8 mouse cellular contexts compared by ENCODE assay signal in genomic region chr11:116572756-116573543, GRCm38 (mm10). TPM values are rescaled to one million over a fixed set of nuclear protein-coding genes. Genes with fewer than 3 reads are reported as not detected.
DNase-seq lines count a peak whose midpoint lies in the region; ATAC-seq and TF ChIP-seq lines count a peak whose summit lies in the region.

No protein-coding gene starts in this region.

- H3K36me3 ChIP-seq in lung, postnatal 0 days (ENCODE audit: insufficient read depth, low read length): no peaks in the 10 kb centered on the region
- no peaks in the 10 kb centered on the region for H3K36me3 ChIP-seq in heart, embryonic 13.5 days
- peaks cover 2% of the 10 kb centered on the region; the same call in 1 of the 2 replicates for H3K36me3 ChIP-seq in liver, embryonic 16.5 days (ENCODE audit: control insufficient read depth, insufficient read depth)

- no peak for TF ChIP-seq POLR2A in lung, adult 2 months (IDR thresholded peaks at IDR 0.05; ENCODE audit: borderline replicate concordance, extremely low read depth, low read depth, low read length)

- H3K9ac ChIP-seq in lung, postnatal 0 days (replicated peaks; ENCODE audit: low read depth): no peak overlapping the region
- H3K9ac ChIP-seq in heart, embryonic 13.5 days: peak overlapping the region; percentile 64
- H3K9ac ChIP-seq in liver, embryonic 16.5 days (ENCODE audit: low read depth, low read length): peak overlapping the region; percentile 60

- H3K9me3 ChIP-seq in lung, postnatal 0 days (ENCODE audit: low read length): no peaks in the 10 kb centered on the region
- H3K9me3 ChIP-seq in heart, embryonic 13.5 days: no peaks in the 10 kb centered on the region
- no peaks in the 10 kb centered on the region for H3K9me3 ChIP-seq in liver, embryonic 16.5 days (replicated peaks; ENCODE audit: control insufficient read depth, low read length)

- ATAC-seq in lung, postnatal 0 days: peak; percentile 46
- peak; percentile 63 for ATAC-seq in heart, embryonic 13.5 days (ENCODE audit: extremely low read depth, insufficient number of reproducible peaks, low FRiP score, low TSS enrichment)
- peak; percentile 84 for ATAC-seq in liver, embryonic 16.5 days (ENCODE audit: low read depth)
- ATAC-seq in monocyte, adult 5-6 weeks (replicated peaks; ENCODE audit: insufficient number of reproducible peaks, low FRiP score, low TSS enrichment, poor library complexity, severe bottlenecking): no peak

- H3K27me3 ChIP-seq in lung, postnatal 0 days (replicated peaks; ENCODE audit: insufficient read depth, low read length): no peaks in the 10 kb centered on the region
- no peaks in the 10 kb centered on the region for H3K27me3 ChIP-seq in heart, embryonic 13.5 days (replicated peaks)
- no peaks in the 10 kb centered on the region for H3K27me3 ChIP-seq in liver, embryonic 16.5 days (ENCODE audit: control insufficient read depth, insufficient read depth, low read depth, low read length)

- no peak for TF ChIP-seq EP300 in lung, postnatal 0 days (IDR thresholded peaks at IDR 0.05)

- H3K4me3 ChIP-seq in lung, postnatal 0 days (ENCODE audit: low read depth, low read length): no peak overlapping the region
- H3K4me3 ChIP-seq in lung, adult 2 months (replicated peaks; ENCODE audit: extremely low read depth, low read depth, low read length): no peak overlapping the region
- no peak overlapping the region for H3K4me3 ChIP-seq in brown adipose tissue, adult 24 weeks (ENCODE audit: insufficient read depth, low read depth, low read length)
- peak overlapping the region; percentile 24 for H3K4me3 ChIP-seq in heart, embryonic 13.5 days
- peak overlapping the region; percentile 51 for H3K4me3 ChIP-seq in liver, embryonic 16.5 days (ENCODE audit: low read depth, low read length)

- peaks cover 6% of the 10 kb centered on the region; the same call in 1 of the 2 replicates for H3K4me1 ChIP-seq in lung, postnatal 0 days (ENCODE audit: insufficient read depth, low read depth, low read length)
- H3K4me1 ChIP-seq in lung, adult 2 months (ENCODE audit: control insufficient read depth, insufficient read depth, low read length): peaks cover 4% of the 10 kb centered on the region
- peaks cover 25% of the 10 kb centered on the region for H3K4me1 ChIP-seq in brown adipose tissue, adult 24 weeks (ENCODE audit: control insufficient read depth, insufficient read depth, insufficient read length, low read length)
- peaks cover 80% of the 10 kb centered on the region for H3K4me1 ChIP-seq in heart, embryonic 13.5 days
- peaks cover 78% of the 10 kb centered on the region for H3K4me1 ChIP-seq in liver, embryonic 16.5 days (ENCODE audit: control insufficient read depth, low read depth, low read length)

- DNase-seq in lung, postnatal 0 days (ENCODE audit: low spot score): peak; percentile 60
- DNase-seq in lung, adult 2 months: no peak
- no peak for DNase-seq in urinary bladder, adult 2 months (ENCODE audit: low spot score)
- DNase-seq in ovary, postnatal 10 days (ENCODE audit: low spot score): no peak

- H3K27ac ChIP-seq in lung, postnatal 0 days (ENCODE audit: low read length): no peak overlapping the region
- peak overlapping the region; percentile 60 for H3K27ac ChIP-seq in brown adipose tissue, adult 24 weeks (replicated peaks; ENCODE audit: low read depth, low read length)
- H3K27ac ChIP-seq in heart, embryonic 13.5 days (replicated peaks): peak overlapping the region; percentile 79
- peak overlapping the region; percentile 99 for H3K27ac ChIP-seq in liver, embryonic 16.5 days (ENCODE audit: low read length)

- 53% methylated on average over 12 of the region's 12 CpGs for WGBS in lung, postnatal 0 days
- WGBS in lung, adult 2 months: 55% methylated on average over 12 of the region's 12 CpGs
- 45% methylated on average over 12 of the region's 12 CpGs for WGBS in heart, embryonic 13.5 days
- 29% methylated on average over 12 of the region's 12 CpGs for WGBS in liver, embryonic 16.5 days (ENCODE audit: insufficient replicate concordance)

- no peak for TF ChIP-seq CTCF in lung, postnatal 0 days (IDR thresholded peaks at IDR 0.05)
- TF ChIP-seq CTCF in lung, adult 2 months (IDR thresholded peaks at IDR 0.05; ENCODE audit: insufficient read depth, low read length): no peak

- no peak overlapping the region for H3K4me2 ChIP-seq in lung, postnatal 0 days (replicated peaks; ENCODE audit: low read depth, low read length)
- peak overlapping the region; percentile 87 for H3K4me2 ChIP-seq in heart, embryonic 13.5 days
- H3K4me2 ChIP-seq in liver, embryonic 16.5 days (ENCODE audit: low read depth, low read length): peak overlapping the region; percentile 75

RNA-seq across cellular contexts. Expression of gene Ube2o, which starts 8.3 kb away (rescaled TPM):
- polyA plus RNA-seq in lung, postnatal 0 days (2015; fragmentation: Nextera tagmentation; extraction: Ambion mirVana): 9.1 and 9.8 TPM in 2 replicates
- 18.3 and 18.8 TPM in 2 replicates for polyA plus RNA-seq in lung, adult 2 months (2012; rRNA removed)
- 7.1 and 7.8 TPM in 2 replicates for polyA plus RNA-seq in brown adipose tissue, adult 24 weeks (2012; ENCODE audit: insufficient read depth, insufficient read length, missing spikeins)
- 7.9 and 8.3 TPM in 2 replicates for polyA plus RNA-seq in heart, embryonic 13.5 days (2015; fragmentation: Nextera tagmentation; extraction: Ambion mirVana)
- polyA plus RNA-seq in liver, embryonic 16.5 days (2015; fragmentation: Nextera tagmentation; extraction: Ambion mirVana): 15.1 and 18.1 TPM in 2 replicates
- total RNA-seq in monocyte, adult 5-6 weeks (2017): 16.3 to 21.9 TPM (median 19.8 TPM) in 3 replicates
- polyA plus RNA-seq in urinary bladder, adult 2 months (2012; rRNA removed): 18.7 and 22.4 TPM in 2 replicates

RNA-seq across cellular contexts. Expression of gene Aanat, which starts 13.3 kb away (rescaled TPM):
- 0.26 TPM in 1 of 2 replicates, not detected in the other for polyA plus RNA-seq in lung, postnatal 0 days (2015; fragmentation: Nextera tagmentation; extraction: Ambion mirVana)
- polyA plus RNA-seq in lung, adult 2 months (2012; rRNA removed): 0.15 TPM in 1 of 2 replicates, not detected in the other
- not detected in 2 replicates for polyA plus RNA-seq in brown adipose tissue, adult 24 weeks (2012; ENCODE audit: insufficient read depth, insufficient read length, missing spikeins)
- not detected in 2 replicates for polyA plus RNA-seq in heart, embryonic 13.5 days (2015; fragmentation: Nextera tagmentation; extraction: Ambion mirVana)
- not detected in 2 replicates for polyA plus RNA-seq in liver, embryonic 16.5 days (2015; fragmentation: Nextera tagmentation; extraction: Ambion mirVana)
- total RNA-seq in monocyte, adult 5-6 weeks (2017): not detected in 3 replicates
- 0.07 TPM in 1 of 2 replicates, not detected in the other for polyA plus RNA-seq in urinary bladder, adult 2 months (2012; rRNA removed)

RNA-seq across cellular contexts. Expression of gene Sphk1, which starts 42.2 kb away (rescaled TPM):
- polyA plus RNA-seq in lung, postnatal 0 days (2015; fragmentation: Nextera tagmentation; extraction: Ambion mirVana): 38.6 and 56.3 TPM in 2 replicates
- 41.8 and 45.8 TPM in 2 replicates for polyA plus RNA-seq in lung, adult 2 months (2012; rRNA removed)
- polyA plus RNA-seq in brown adipose tissue, adult 24 weeks (2012; ENCODE audit: insufficient read depth, insufficient read length, missing spikeins): not detected in 2 replicates
- 2.0 and 2.6 TPM in 2 replicates for polyA plus RNA-seq in heart, embryonic 13.5 days (2015; fragmentation: Nextera tagmentation; extraction: Ambion mirVana)
- polyA plus RNA-seq in liver, embryonic 16.5 days (2015; fragmentation: Nextera tagmentation; extraction: Ambion mirVana): 23.7 and 24.3 TPM in 2 replicates
- not detected in 3 replicates for total RNA-seq in monocyte, adult 5-6 weeks (2017)
- 18.2 and 21.8 TPM in 2 replicates for polyA plus RNA-seq in urinary bladder, adult 2 months (2012; rRNA removed)

RNA-seq across cellular contexts. Expression of gene Rhbdf2, which starts 53.9 kb away (rescaled TPM):
- 23.5 and 27.9 TPM in 2 replicates for polyA plus RNA-seq in lung, postnatal 0 days (2015; fragmentation: Nextera tagmentation; extraction: Ambion mirVana)
- polyA plus RNA-seq in lung, adult 2 months (2012; rRNA removed): 82.2 and 87.8 TPM in 2 replicates
- 4.4 and 8.2 TPM in 2 replicates for polyA plus RNA-seq in brown adipose tissue, adult 24 weeks (2012; ENCODE audit: insufficient read depth, insufficient read length, missing spikeins)
- polyA plus RNA-seq in heart, embryonic 13.5 days (2015; fragmentation: Nextera tagmentation; extraction: Ambion mirVana): 7.2 and 8.0 TPM in 2 replicates
- polyA plus RNA-seq in liver, embryonic 16.5 days (2015; fragmentation: Nextera tagmentation; extraction: Ambion mirVana): 6.7 and 7.7 TPM in 2 replicates
- total RNA-seq in monocyte, adult 5-6 weeks (2017): 14.1 to 16.7 TPM (median 15.1 TPM) in 3 replicates
- polyA plus RNA-seq in urinary bladder, adult 2 months (2012; rRNA removed): 15.4 and 17.0 TPM in 2 replicates

Comparison
In these comparisons a context has a peak if more than half of its experiments do, and no peak if none do; other contexts are left out.
1. H3K4me3 ChIP-seq: peak in heart, embryonic 13.5 days (single experiment) and liver, embryonic 16.5 days (single experiment); none in lung, postnatal 0 days (single experiment), lung, adult 2 months (single experiment) and brown adipose tissue, adult 24 weeks (single experiment).